Mouse (Mus musculus) left cerebral cortex, adult 2 months (tissue): Measurements from ENCODE around the gene Cdh5. TPM values are rescaled to one million over a fixed set of nuclear protein-coding genes. Genes with fewer than 3 reads are reported as not detected.
A peak's percentile ranks its signal among the peaks of the same experiment; 100 is the strongest.
"Not testable (repeated sequence)": the region's sequence is repeated elsewhere in the genome, so short reads cannot be mapped to it uniquely, and the experiment has no call there.

Experiments
- DNase-seq, 2 experiments: peaks; one replicate each; pipeline ENCODE4 v3.0.0; 2021 to 2022; ENCODE audit warnings: low spot score in 2 of 2, mixed read lengths in 1 of 2; ENCODE audit errors: extremely low spot score in 1 of 2
- H3K27ac ChIP-seq: fragments of 200-600 bp; 2 replicates; pipeline ENCODE4 v1.8.1; 2022
- H3K4me3 ChIP-seq: fragments of 200-600 bp; 2 replicates; pipeline ENCODE4 v1.8.1; 2022
- CTCF ChIP-seq: fragments of 200-600 bp; IDR thresholded peaks from 2 replicates; pipeline ENCODE4 v1.8.1; 2022; ENCODE audit warnings: antibody characterized with exemption, mild to moderate bottlenecking, moderate library complexity
- intact Hi-C: fragments of 180-260 bp; cut with DNase I; formaldehyde crosslinking; loops from one replicate; pipeline ENCODE4 v1.15.1; 2025
- total RNA-seq, 2 experiments: library from RNA; stranded (reverse); gene quantifications; 2 replicates each; pipeline ENCODE4 v1.2.3; 2021

Gene Cdh5
- total RNA-seq, 2 experiments from 2014 or later: 11.7 to 12.0 TPM

DNA sequence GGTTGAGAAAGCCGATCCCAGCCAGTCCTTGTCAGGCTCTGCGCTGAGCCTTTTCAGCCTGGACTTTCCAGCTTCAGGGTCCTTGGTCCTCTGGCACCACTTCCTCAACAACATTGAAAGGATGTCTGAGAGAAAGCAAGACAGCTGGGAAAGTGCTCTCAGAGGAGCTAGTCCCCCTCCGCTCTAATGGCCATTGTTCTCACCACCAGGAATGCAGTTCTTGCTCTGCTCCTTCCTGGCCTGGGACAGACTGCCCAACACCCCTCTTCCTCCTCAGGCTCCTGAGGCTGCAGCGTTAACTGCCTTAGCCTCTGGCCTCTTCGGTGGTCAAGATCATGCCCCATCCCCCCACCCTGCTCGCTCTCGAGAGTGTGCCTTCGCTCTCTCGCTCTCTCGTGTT lies 4.8 kb upstream of the Cdh5 start:
- Histone ChIP-seq H3K27ac (no peak overlapping the region), H3K4me3 (no peak overlapping the region)
- DNase-seq: no peak
- no peak for TF ChIP-seq CTCF
- intact Hi-C loops: loop anchor here (5.0 kb wide), 1 partner anchor 246 kb away; no protein-coding TSS in a partner anchor

DNA sequence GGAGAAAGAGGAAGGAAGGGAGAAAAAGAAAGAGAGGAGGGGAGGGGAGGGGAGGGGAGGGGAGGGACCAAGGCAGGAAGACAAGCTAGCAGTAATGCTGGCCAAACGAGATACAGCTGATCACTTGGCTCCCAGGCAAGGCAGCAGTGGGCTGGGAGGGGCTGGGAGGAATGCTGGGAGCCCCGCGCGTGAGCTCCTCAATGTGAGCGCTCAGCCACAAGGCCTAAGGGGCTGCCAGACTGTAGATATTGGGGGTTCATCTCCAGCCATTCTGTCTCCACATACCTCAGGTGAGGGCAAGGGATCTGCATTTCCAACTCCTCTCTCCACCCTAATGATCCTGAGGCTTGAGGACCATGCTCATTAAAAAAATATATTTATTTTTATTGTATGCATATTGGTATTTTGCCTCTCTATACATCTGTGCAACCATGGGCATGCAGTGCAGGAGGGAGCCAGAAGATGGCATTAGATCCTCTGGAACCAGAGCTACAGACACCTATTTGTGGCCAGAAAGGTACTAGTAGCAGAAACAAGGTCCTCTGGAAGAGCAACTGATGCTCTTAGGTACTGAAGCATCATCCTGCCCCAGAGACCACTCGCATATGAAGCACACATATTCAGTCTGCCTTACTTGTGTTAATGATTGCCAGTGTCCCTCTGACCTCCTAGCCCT lies 2.6 kb upstream of the Cdh5 start:
- Histone ChIP-seq H3K4me3 (no peak overlapping the region), H3K27ac (no peak overlapping the region)
- DNase-seq: peak in 1 of 2 experiments; percentile 48
- intact Hi-C loops: loop anchor here (2.0 to 5.0 kb wide), 2 partner anchors 120 to 243 kb away; no protein-coding TSS in a partner anchor
- TF ChIP-seq CTCF: peak; percentile 79

DNA sequence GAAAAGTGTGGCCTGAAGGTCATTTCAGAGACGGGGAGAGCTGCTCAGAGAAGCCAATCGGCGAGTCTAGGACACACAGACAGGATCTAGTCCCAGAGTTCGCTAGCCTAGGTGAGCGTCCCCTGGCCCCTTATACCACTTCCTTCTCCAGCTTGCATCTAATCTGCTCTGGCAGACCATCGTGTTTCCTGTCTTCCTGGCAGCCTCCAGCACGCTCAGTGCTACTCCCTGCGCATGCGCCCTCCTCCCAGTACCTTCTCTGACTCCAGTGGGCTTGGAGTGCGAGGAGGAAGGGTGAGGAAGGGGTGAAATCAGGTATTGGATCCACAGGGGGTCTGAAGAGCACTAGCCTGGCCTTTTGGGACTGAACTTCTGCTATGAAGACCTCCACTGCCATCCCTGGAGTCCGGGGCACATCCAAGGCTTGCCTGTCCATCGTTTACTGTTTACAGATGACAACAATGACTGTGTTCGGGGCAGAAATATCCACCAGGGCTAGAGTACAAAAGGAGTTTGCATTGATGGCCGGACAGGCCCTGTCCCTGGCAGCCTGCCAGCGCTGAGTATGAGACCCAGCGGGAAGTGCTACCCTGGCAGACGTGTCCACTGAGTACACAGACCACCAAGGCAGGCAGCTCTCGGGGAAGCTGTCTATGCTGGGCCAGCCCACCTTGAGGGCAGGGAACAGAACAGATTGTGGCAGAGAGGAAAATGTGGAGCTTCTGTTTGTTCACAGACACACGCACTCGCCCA lies 1.9 kb upstream of the Cdh5 start:
- intact Hi-C loops: loop anchor here (2.0 to 5.0 kb wide), 3 partner anchors 43 to 243 kb away; no protein-coding TSS in a partner anchor
- H3K4me3 ChIP-seq: no peak overlapping the region
- TF ChIP-seq CTCF: no peak
- no peak for DNase-seq
- H3K27ac ChIP-seq: no peak overlapping the region

DNA sequence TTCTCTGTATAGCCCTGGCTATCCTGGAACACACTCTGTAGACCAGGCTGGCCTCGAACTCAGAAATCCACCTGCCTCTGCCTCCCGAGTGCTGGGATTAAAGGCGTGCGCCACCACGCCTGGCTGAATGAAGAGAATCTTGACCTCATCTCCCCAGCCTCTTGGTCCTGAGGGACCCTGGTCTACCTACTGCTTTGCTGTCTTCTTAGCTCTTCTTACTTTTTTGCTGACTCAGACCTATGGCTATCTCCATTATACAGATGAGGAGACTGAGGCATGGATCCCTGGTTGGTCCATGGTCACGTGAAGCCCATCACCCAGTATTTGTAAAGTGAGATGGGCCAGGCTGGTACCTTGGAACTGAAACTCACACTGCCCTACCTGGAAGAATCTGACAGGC lies 701 bp upstream of the Cdh5 start:
- not testable (repeated sequence) for H3K4me3 ChIP-seq, DNase-seq, H3K27ac ChIP-seq
- intact Hi-C loops: loop anchor here (5.0 kb wide), 1 partner anchor 42 kb away; no protein-coding TSS in a partner anchor

DNA sequence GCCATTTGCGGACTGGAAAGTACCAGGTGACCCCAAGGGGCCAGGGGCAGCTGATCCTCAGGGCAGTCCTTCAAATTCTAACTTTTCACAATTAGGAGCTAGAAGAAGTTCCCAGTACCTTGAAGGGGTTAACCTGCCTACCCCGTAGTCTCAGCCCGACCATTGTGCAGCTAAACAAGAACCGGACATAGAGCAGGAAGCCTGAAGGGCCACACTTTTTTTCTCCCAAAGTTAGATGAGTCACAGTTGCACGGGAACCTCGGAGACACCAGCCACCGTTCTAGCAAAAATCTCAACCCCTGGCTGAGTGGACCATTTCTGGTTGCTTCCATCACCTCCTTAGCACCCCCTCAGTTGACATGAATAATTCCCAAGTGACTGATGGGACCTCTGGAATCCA lies 2.0 kb downstream of the Cdh5 start:
- H3K4me3 ChIP-seq: peak overlapping the region; percentile 34
- DNase-seq: no peak
- no peak for TF ChIP-seq CTCF
- intact Hi-C loops: loop anchor here (5.0 kb wide), 1 partner anchor 39 kb away; no protein-coding TSS in a partner anchor
- H3K27ac ChIP-seq: peak overlapping the region; percentile 34; the same call in 1 of the 2 replicates

DNA sequence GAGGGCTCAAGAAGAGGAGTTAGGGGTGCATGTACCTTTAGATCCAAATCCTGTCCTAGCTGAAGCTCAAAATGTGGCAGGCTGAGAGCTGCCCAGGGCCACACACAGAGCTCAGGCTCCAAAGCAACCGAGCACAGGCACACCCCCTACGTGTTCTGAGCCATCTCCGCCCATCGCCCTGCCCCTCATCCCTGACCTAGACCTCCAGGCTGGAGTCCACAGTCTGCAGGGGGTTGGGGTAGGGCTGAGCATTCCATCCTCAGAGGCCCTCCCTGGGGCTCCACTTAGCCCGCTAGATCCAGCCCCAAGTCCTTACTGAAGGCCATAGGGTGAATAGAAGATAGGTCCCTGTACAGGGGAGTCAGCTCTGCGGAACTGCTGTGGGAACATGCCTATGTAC lies 4.3 kb downstream of the Cdh5 start:
- no peak for TF ChIP-seq CTCF
- intact Hi-C loops: no loop called here
- DNase-seq: no peak
- Histone ChIP-seq H3K4me3 (no peak overlapping the region), H3K27ac (no peak overlapping the region)

DNA sequence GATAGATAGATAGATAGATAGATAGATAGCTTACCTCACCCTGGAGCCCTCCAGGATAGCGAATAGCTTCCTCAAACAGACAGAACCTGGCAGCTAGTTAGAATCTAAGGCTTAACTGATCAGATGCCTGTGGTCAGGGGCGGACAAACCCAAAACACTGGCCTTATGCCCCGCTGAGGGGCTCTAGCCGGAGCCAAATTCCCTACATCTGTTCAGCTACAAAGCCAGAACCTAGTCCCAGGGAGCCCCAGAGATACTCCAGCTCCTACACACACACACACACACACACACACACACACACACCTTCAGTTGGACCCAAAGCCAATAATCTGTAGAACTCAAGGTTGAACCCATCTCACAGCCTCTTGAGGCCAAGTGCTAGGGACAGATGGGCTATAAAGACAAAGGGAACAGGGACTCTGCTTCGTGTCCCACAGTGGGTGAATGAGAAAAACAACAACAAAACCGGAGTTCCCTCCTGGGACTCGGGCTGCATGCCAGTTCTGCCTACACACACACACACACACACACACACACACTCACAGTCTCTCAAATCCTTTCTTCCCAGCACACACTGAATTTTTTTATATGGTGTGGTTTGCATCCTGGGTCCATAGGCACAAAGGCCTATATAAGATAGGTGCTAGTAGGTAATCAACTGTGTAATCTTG lies 5.0 kb downstream of the Cdh5 start:
- TF ChIP-seq CTCF: no peak
- intact Hi-C loops: no loop called here
- no peak overlapping the region for H3K4me3 ChIP-seq
- H3K27ac ChIP-seq: no peak overlapping the region
- no peak for DNase-seq

DNA sequence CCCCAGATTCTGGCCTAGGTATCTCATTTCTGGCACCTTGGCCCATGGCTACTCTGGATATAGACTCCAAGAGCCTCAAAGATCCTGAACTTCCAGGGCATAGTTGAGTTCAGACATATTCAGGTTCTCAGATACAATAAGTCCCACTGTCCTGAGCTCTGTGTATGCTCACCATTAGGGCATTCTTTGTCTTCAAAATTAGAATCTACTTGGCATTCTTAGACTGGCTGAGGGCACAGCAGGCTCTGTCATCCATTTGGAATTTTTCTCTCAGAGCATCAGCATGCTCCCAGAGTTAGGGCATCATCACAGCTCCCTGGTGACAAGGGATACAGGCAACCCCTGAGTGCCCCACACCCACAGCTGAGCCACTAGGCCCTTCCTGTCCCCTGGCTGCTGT lies 5.7 kb downstream of the Cdh5 start:
- Histone ChIP-seq H3K27ac (no peak overlapping the region), H3K4me3 (no peak overlapping the region)
- TF ChIP-seq CTCF: no peak
- no peak for DNase-seq
- intact Hi-C loops: no loop called here

DNA sequence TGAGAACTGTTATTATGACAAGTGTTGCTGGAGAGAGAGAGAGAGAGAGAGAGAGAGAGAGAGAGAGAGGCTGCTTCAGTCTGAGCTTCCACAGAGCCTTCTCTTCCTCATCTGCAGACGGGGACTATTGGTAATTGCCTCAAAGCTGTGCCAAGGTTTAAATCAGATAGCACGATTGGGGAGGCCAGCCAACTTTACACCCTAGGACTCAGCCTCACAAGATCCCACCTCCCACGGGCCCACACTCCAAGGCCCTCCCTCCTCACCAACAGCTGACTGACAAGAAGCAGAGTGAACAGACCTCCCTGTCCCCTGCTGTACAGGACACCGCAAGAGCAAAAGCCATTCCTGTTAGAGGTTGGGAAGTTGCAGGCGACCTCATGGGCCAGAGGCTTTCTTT lies 6.6 kb downstream of the Cdh5 start:
- H3K27ac ChIP-seq: no peak overlapping the region
- intact Hi-C loops: no loop called here
- no peak for DNase-seq
- H3K4me3 ChIP-seq: no peak overlapping the region
- TF ChIP-seq CTCF: no peak

DNA sequence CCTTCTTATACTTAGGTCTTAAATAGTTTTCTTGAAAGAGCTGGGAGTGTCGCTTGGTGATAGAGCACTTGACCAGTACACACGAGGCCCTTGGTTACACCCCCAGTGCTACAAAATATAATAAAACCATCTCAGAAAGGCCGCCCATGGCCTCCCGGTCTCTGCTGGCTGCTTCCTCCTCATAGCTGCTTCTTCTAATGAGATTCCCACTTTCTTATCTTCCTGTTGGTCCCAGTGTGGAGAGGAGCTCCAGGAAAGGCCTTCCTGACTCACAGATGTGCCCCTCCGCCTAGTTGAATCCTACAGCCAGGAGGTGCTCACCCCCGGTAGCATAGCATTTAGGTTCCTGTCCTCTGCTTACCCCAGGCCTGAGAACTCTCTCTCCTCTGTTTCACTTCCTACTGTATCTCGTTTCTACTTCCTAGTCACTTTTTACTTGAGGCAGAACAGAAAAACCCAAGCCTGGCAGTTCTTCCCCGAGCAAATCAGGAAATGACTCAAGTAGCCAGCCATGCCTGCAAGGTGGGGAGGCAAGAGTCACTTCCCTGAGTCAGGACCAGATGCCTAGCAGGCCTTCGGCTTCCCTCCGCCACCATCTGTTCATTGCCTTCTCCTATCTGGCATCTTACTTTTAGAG lies 9.2 kb downstream of the Cdh5 start:
- H3K4me3 ChIP-seq: no peak overlapping the region
- intact Hi-C loops: no loop called here
- H3K27ac ChIP-seq: no peak overlapping the region
- no peak for DNase-seq
- TF ChIP-seq CTCF: no peak

DNA sequence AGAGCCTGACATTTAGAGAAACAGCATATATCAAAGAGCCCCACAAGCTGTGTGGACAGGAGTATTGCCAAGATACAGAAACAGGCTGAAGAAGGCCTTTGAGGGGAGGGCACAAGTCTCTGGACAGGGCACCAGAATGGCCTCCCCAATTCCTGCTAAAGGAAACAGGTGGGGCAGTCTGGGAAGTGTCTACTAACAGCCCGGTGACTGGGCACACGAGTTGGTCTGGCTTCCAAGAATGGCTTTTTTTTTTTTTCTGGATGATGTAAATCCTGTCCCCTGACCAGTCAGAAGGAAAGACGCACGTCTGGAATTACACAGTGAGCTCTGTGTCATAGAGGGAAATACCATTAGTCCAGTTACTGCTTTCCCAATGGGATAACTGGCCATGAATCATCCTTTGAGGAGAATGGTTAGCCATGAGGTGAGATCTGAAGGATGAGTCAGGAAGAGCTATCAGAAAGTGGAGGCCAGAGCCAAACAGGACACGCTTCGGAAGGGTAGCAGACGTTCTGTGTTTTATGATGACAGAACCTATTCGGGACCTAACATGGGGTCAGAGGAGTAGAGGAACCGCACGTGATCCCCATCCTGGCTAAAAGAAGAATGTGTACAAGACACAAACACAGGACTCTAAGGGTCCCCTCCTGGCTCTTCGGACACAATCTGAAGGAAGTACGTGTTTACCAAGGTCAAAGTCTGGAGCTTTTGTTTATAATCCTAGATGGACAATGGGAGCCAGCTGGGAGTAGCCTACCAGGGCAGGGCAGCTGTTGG lies 20.4 kb downstream of the Cdh5 start:
- Histone ChIP-seq H3K27ac (no peak overlapping the region), H3K4me3 (no peak overlapping the region)
- TF ChIP-seq CTCF: no peak
- no peak for DNase-seq
- intact Hi-C loops: no loop called here
